Mouse (Mus musculus) skeletal muscle tissue, adult 2 months (tissue): ENCODE results near the gene Errfi1.
"Not testable (repeated sequence)": the region's sequence is repeated elsewhere in the genome, so short reads cannot be mapped to it uniquely, and the experiment has no call there.

Experiments
- DNase-seq: peaks from one replicate; pipeline ENCODE4 v3.0.0-alpha.2; 2012; ENCODE audit warnings: low read depth, low spot score

The Errfi1 gene

GRCm38 (mm10) chr4:150846316-150846715, 7.4 kb upstream of the Errfi1 start:
- DNase-seq: no peak

DNA sequence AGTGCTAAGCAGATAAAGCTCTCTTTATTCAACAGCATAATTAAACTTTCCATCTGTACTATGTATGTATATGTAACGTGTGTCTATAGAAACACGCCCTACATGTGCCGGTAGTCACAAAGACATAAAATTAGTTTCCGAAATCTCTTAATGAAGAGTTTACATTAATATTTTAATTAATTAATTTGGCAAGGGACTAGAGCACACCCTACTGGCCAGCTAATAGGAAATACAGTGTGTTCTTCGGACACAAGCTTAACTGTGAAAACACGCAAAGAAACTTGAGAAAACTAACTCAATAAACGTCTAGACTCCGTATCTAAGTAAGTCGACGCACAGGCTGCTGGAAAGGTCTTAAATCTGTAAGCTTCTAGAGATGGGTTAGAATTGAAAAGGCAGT, 3.8 kb upstream of the Errfi1 start:
- DNase-seq: no peak

DNA sequence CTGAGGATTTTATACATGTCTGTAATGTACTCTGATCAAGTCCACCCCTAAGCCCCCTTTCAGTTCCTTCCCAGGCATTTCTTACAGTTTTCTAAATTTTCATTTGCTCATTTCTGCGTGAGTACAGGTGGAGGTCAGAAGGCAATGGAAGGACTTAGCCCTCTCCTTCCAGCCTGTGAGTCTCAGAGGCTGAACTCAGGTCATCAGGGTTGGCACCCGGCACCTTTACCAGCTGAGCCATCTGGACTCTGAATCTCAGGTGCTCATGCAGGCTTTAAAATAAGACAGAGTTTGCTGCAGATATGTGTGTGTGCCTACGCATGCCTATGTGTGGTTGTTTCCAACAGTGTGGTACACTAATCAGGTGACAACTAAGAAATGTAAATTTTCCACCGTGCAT, 2.8 kb upstream of the Errfi1 start:
- DNase-seq: no peak

DNA sequence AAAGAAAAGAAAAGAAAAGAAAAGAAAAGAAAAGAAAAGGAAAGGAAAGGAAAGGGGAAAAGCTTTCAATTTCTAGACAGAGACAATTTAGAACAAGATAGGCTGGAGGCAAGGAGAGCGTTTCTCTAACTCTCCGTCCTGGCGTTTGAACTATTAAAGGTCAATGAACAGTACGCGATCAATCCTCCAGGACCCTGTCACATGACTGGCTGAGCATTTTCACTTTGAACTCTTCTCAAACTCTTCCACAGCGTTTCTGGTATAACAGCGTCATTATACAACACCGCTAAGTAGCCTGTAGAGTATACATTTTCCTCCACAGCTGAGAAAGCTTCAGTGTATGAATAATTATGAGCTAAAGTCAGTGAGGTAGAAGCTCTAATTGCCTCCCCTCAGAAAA, 1.7 kb upstream of the Errfi1 start:
- DNase-seq: no peak

DNA sequence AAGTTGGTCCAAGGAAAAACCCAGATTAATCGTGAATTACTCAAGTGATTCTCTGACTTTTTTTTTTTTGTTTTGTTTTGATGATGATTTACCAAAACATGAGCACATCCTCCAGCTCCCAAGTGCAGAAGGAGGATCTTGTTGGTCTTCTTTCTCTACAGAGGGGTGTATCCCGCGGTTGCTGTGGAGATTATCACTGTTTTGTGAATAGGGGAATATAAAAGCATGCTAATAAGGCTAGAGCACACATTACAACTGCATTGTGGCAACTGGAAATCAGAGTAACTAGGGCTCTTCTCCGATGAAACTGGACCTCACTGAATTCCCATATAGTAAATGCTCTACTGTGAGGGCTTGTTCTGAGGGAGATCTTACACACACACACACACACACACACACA, 1.2 kb upstream of the Errfi1 start:
- DNase-seq: no peak

DNA sequence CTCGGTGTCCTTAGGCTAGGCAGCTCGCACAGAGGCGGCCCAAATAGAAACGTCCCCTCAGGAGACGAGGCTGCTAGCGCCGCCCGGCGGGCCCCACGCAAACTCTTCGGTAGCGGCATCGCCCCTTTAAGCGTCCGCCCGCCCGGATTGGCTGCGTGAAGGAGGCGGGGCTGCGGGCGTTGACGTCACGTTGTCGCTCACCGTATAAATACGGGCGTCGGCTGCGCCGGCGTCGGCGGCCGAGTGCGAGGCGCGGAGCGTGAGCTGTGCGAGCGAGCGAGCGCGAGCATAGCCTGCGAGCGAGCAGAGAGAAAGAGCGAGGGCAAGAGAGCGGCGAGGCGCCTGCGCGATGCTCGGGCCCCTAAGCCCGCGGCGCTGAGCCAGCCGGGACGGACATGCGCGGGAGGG, 1.1 kb downstream of the Errfi1 start:
- peak; percentile 96 for DNase-seq

DNA sequence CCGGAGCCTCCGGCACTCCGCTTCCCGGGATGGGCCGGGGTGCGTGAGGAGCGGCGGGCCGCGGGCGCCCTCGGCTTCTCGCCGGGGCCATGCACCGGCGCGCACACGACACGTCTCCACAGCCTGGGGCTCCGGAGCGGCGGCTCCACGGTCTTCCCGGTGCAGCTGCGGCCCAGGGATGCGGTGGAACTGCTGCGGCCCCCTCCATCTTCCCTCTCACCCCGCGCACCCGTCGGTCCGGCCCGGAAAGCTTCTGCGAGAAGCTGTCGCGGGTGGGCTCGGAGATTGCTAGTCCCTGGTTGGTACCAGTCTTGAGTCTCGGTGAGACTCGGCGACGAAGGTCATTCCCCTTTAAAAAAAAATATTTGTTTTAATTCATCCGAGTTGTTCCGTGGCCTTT, 1.6 kb downstream of the Errfi1 start:
- DNase-seq: no peak

GRCm38 (mm10) chr4:150860526-150860925, 6.8 kb downstream of the Errfi1 start:
- DNase-seq: no peak

- DNase-seq: no peak
Observed at GRCm38 (mm10) chr4:150861161-150861560, 7.4 kb downstream of the Errfi1 start.

- DNase-seq: no peak
Observed at GRCm38 (mm10) chr4:150862626-150863375, 9.1 kb downstream of the Errfi1 start.

- DNase-seq: no peak
Observed at GRCm38 (mm10) chr4:150865371-150865770, 11.7 kb downstream of the Errfi1 start.

- DNase-seq: no peak
Observed at GRCm38 (mm10) chr4:150866069-150866468, 12.3 kb downstream of the Errfi1 start.

- no peak for DNase-seq
Observed at GRCm38 (mm10) chr4:150866494-150866893, 12.8 kb downstream of the Errfi1 start.

GRCm38 (mm10) chr4:150868161-150868560, 14.4 kb downstream of the Errfi1 start:
- no peak for DNase-seq

DNA sequence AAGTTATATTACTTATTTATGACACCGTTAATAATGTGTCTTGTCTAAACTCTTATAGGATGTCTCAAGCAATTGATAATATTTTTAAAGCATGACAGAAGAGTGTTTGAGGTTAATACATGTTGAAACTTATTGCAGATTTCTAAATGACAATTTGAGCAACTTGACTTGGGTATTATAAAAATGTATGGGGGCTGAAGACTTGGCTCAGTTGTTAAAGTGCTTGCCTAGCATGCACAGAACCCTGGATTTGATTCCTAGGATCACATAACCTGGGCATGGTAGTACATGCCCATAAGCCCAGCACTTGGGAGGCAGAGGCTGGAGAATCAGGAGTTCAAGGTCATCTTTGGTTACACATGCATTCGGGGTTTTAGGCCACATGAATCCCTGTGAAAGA, 15.1 kb downstream of the Errfi1 start:
- no peak for DNase-seq

DNA sequence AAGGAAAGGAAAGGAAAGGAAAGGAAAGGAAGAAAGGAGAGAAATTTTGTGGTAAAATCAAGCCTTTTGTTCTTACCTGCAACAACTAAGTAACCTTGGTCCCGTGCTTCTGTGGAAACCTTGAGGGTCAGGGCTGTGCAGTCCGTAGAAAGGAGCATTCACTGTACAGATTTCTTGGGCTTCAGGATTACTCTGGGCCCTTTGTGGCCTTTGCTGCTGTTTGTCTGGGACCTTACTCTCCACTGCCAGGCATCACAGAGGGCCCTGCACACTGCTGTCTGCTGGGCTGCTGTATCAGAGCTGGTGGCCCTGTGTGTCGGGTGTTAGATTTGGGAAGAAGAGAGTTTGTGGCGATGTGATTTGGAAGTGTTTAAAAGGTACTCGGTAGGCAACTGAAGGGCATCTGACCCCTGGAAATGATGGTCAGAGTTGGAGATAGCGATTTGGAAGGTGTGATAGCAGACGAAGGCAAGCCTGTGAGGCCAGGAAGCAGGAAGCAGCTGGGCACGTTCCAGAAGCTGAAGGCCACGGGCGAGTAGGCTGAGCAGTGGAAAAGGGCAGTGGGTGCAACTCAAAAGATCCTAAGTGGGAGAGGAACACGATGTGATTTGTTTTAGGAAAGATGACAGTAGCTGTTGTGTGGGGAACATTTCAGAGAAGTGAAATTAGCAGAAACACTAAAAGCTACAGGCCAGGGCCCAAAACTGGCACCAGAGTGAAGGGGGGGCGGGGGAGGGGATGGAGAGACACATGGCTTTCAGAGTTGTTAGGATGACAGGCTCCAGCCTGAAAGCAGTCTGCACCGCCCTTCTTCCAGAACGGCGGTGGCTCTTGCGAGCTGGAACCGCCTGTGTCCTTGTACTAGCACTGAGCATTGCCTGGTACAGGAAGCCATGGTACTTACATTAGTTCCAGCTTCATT, 15.8 kb downstream of the Errfi1 start:
- no peak for DNase-seq

DNA sequence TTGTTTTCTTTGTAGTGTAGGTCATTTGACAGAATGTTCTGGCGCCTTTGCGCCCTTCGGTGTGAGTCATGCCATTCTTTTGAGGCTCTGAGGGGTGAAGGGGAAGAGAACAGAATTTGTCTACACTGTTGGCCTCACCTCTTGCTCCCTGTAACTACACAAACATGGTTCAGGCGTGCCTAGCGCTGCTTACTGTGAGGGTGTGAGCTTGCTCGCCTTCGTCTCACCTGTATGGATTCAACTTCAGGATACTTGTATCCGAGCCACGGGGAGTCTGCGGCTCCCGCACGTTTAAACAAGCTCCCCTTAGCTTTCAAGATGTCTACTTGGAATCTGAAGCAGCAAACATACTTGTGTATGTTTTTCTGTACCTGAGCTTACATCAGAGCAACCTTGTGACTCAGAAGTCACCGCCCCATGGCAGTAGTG, 17.3 kb downstream of the Errfi1 start:
- DNase-seq: no peak

GRCm38 (mm10) chr4:150871392-150872138, 17.8 kb downstream of the Errfi1 start:
- DNase-seq: peak; percentile 86

- peak; percentile 75 for DNase-seq
Observed at GRCm38 (mm10) chr4:150872139-150872651, 18.5 kb downstream of the Errfi1 start.

DNA sequence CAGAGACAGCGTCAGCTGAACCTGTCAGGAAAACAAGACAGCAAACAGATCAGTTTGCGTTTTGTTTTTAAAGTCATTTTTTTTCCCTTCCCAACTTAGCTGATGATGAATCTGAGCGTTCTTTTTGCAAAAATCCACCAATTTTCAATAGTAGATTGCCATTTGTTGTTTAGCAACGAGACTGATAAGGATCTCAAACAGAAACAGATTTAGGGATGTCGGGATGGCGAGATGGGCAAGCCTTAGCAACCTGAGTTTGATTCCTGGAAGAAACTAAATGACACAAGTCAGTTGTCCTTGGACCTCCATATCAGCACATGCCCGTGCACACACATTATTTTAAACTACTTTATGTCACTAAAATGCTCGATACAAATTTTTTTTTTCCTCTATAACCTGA, 19.0 kb downstream of the Errfi1 start:
- no peak for DNase-seq

DNA sequence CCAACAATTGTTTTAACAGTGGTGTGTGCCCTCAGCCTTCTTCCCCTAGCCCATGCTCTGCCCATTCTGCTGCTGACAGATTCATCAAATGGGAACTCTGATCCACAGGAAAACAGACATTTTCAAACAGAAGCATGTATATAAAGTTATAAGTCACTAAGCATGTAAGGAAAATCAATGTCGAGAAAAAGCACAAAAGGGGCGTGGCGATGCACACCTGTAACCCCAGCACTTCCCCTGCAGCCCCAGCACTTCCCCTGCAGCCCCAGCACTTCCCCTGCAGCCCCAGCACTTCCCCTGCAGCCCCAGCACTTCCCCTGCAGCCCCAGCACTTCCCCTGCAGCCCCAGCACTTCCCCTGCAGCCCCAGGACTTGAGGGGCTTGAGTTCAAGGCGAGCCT, 20.7 kb downstream of the Errfi1 start:
- not testable (repeated sequence) for DNase-seq

DNA sequence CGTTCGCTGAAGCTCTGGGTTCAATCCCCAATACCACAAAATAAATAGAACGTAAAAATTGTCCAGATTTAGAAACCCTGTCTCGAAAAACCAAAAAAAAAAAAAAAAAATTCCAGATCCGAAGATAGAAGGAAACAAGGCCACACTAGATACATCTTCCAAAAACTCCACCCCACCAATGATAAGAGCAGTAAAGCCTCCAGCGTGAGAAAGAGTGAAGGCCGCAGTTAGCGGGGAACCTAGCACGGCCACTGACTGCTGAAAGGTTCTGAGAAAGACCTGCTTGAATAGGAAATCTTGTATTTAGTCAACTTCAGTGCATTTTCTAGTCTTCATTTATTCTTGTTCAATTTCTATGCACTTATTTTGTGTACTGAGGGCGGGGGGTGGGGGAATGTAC, 21.7 kb downstream of the Errfi1 start:
- DNase-seq: no peak
